ENCODE assay signal across 18 mouse cellular contexts in genomic region chr7:45162996-45163615, GRCm38 (mm10). TPM values are rescaled to one million over a fixed set of nuclear protein-coding genes. Genes with fewer than 3 reads are reported as not detected.
DNase-seq lines count a peak whose midpoint lies in the region; ATAC-seq and TF ChIP-seq lines count a peak whose summit lies in the region.
"Had no signal": no experiment of that assay in that cellular context is flagged by ENCODE, and none has a peak within 500 bp of the region (broad histone marks: within the 10 kb centered on the region; RNA-seq: fewer than 3 reads in every experiment).

No protein-coding gene starts in this region.

- intact Hi-C loops in heart, adult 2 months (cut with DNase I), result loop anchor here (1.0 to 5.0 kb wide), 2 partner anchors 35 to 134 kb away; no protein-coding TSS in a partner anchor

- TF ChIP-seq EP300 in heart, adult 2 months (IDR thresholded peaks at IDR 0.05; ENCODE audit: insufficient read depth, low read depth, low read length), result no peak

- H3K4me3 ChIP-seq in heart, embryonic 12.5 days, result no peak overlapping the region
- H3K4me3 ChIP-seq in heart, adult 2 months, result no peak overlapping the region
- H3K4me3 ChIP-seq in liver, embryonic 11.5 days (ENCODE audit: low read depth, low read length), result no peak overlapping the region
- H3K4me3 ChIP-seq in embryonic facial prominence, embryonic 12.5 days, result peak overlapping the region; percentile 36; the same call in 1 of the 2 replicates
- H3K4me3 ChIP-seq in intestine, embryonic 16.5 days (ENCODE audit: low read length), result no peak overlapping the region; the same call in 1 of the 2 replicates
- H3K4me3 ChIP-seq: myocyte had no signal

- no peak for DNase-seq in heart, adult 2 months
- no peak for DNase-seq in liver, embryonic 11.5 days (ENCODE audit: low spot score)
- DNase-seq in liver, result no peak
- DNase-seq in adrenal gland, postnatal 14 days, result no peak
- no peak for DNase-seq in ovary, adult 18-20 months (ENCODE audit: low spot score)
- DNase-seq: gastrocnemius, postnatal 25 days had no signal

- H3K27me3 ChIP-seq in heart, embryonic 12.5 days (replicated peaks), result peaks cover 57% of the 10 kb centered on the region
- peaks cover 3% of the 10 kb centered on the region; the same call in 1 of the 2 replicates for H3K27me3 ChIP-seq in heart, adult 2 months (ENCODE audit: control insufficient read depth, insufficient read depth, low read length)
- peaks cover 58% of the 10 kb centered on the region for H3K27me3 ChIP-seq in liver, embryonic 11.5 days (replicated peaks; ENCODE audit: control insufficient read depth, insufficient read depth, low read length)
- H3K27me3 ChIP-seq in embryonic facial prominence, embryonic 12.5 days, result peaks cover 57% of the 10 kb centered on the region
- H3K27me3 ChIP-seq in intestine, embryonic 16.5 days (replicated peaks; ENCODE audit: control insufficient read depth, insufficient read depth, low read length), result peaks cover 50% of the 10 kb centered on the region

- no peak for ATAC-seq in heart, embryonic 12.5 days (ENCODE audit: insufficient number of reproducible peaks, low FRiP score)
- ATAC-seq in liver, embryonic 11.5 days (replicated peaks; ENCODE audit: low FRiP score), result no peak
- no peak for ATAC-seq in embryonic facial prominence, embryonic 12.5 days (ENCODE audit: insufficient number of reproducible peaks, insufficient read depth, low FRiP score, low TSS enrichment)
- no peak for ATAC-seq in intestine, embryonic 16.5 days

- no peaks in the 10 kb centered on the region for H3K9me3 ChIP-seq in heart, embryonic 12.5 days (replicated peaks)
- H3K9me3 ChIP-seq in liver, embryonic 11.5 days (ENCODE audit: control insufficient read depth, low read length), result no peaks in the 10 kb centered on the region
- no peaks in the 10 kb centered on the region for H3K9me3 ChIP-seq in embryonic facial prominence, embryonic 12.5 days
- no peaks in the 10 kb centered on the region for H3K9me3 ChIP-seq in intestine, embryonic 16.5 days (ENCODE audit: control insufficient read depth, low read length)
- H3K9me3 ChIP-seq: heart, embryonic 15.5 days; lung, embryonic 15.5 days had no signal

- TF ChIP-seq CTCF in heart, adult 2 months (IDR thresholded peaks at IDR 0.05), result no peak

- no peaks in the 10 kb centered on the region for H3K79me2 ChIP-seq in heart, adult 2 months (replicated peaks; ENCODE audit: control insufficient read depth, insufficient read depth, low read length)

- WGBS in heart, embryonic 12.5 days, result 66% methylated on average over 9 of the region's 9 CpGs
- WGBS in heart, adult 2 months, result 79% methylated on average over 9 of the region's 9 CpGs
- 66% methylated on average over 9 of the region's 9 CpGs for WGBS in liver, embryonic 11.5 days
- WGBS in embryonic facial prominence, embryonic 12.5 days, result 74% methylated on average over 9 of the region's 9 CpGs
- WGBS in intestine, embryonic 16.5 days, result 71% methylated on average over 9 of the region's 9 CpGs

- no peak overlapping the region for H3K9ac ChIP-seq in heart, embryonic 12.5 days
- H3K9ac ChIP-seq in heart, adult 2 months (ENCODE audit: low read depth, low read length), result no peak overlapping the region
- H3K9ac ChIP-seq in liver, embryonic 11.5 days (ENCODE audit: low read depth, low read length), result no peak overlapping the region
- H3K9ac ChIP-seq in embryonic facial prominence, embryonic 12.5 days, result no peak overlapping the region
- H3K9ac ChIP-seq in intestine, embryonic 16.5 days (ENCODE audit: low read depth, low read length), result no peak overlapping the region

- H3K4me1 ChIP-seq in heart, embryonic 12.5 days (replicated peaks), result peaks cover 25% of the 10 kb centered on the region
- H3K4me1 ChIP-seq in heart, adult 2 months (ENCODE audit: control insufficient read depth, insufficient read depth, low read length), result peaks cover 2% of the 10 kb centered on the region
- peaks cover 9% of the 10 kb centered on the region for H3K4me1 ChIP-seq in liver, embryonic 11.5 days (replicated peaks; ENCODE audit: control insufficient read depth, insufficient read depth, low read length)
- H3K4me1 ChIP-seq in embryonic facial prominence, embryonic 12.5 days, result peaks cover 4% of the 10 kb centered on the region; the same call in 1 of the 2 replicates
- peaks cover 7% of the 10 kb centered on the region for H3K4me1 ChIP-seq in intestine, embryonic 16.5 days (ENCODE audit: control insufficient read depth, insufficient read depth, low read length)

- 0 out of 2 replicates have a peak overlapping the region, but pooled peaks have one; percentile 79 for H3K4me2 ChIP-seq in heart, embryonic 12.5 days
- peak overlapping the region; percentile 83 for H3K4me2 ChIP-seq in liver, embryonic 11.5 days
- H3K4me2 ChIP-seq in embryonic facial prominence, embryonic 12.5 days (replicated peaks), result no peak overlapping the region
- H3K4me2 ChIP-seq in intestine, embryonic 16.5 days (ENCODE audit: low read depth, low read length), result 0 out of 2 replicates have a peak overlapping the region, but pooled peaks have one; percentile 84

- peaks cover 29% of the 10 kb centered on the region for H3K36me3 ChIP-seq in heart, embryonic 12.5 days
- H3K36me3 ChIP-seq in heart, adult 2 months (ENCODE audit: control insufficient read depth, insufficient read depth, low read length), result no peaks in the 10 kb centered on the region
- peaks cover 2% of the 10 kb centered on the region; the same call in 1 of the 2 replicates for H3K36me3 ChIP-seq in liver, embryonic 11.5 days (ENCODE audit: control insufficient read depth, insufficient read depth, low read length)
- H3K36me3 ChIP-seq in embryonic facial prominence, embryonic 12.5 days, result peaks cover 31% of the 10 kb centered on the region
- 0 out of 2 replicates have a peak, but pooled peaks cover 3% of the 10 kb centered on the region for H3K36me3 ChIP-seq in intestine, embryonic 16.5 days (ENCODE audit: control insufficient read depth, insufficient read depth, low read length)

- no peak overlapping the region for H3K27ac ChIP-seq in heart, embryonic 12.5 days (ENCODE audit: poor library complexity, severe bottlenecking)
- H3K27ac ChIP-seq in heart, adult 2 months, result no peak overlapping the region
- no peak overlapping the region for H3K27ac ChIP-seq in liver, embryonic 11.5 days (ENCODE audit: low read depth, low read length)
- H3K27ac ChIP-seq in embryonic facial prominence, embryonic 12.5 days, result no peak overlapping the region
- no peak overlapping the region for H3K27ac ChIP-seq in intestine, embryonic 16.5 days (ENCODE audit: low read length)
- H3K27ac ChIP-seq: heart, embryonic 15.5 days; lung, embryonic 15.5 days had no signal

- no peak for TF ChIP-seq POLR2A in heart, adult 2 months (IDR thresholded peaks at IDR 0.05; ENCODE audit: insufficient read depth, low read depth, low read length)

RNA-seq across cellular contexts. Expression of gene Slc17a7, which starts 0.6 kb away (rescaled TPM):
- 2.6 and 3.8 TPM in 2 replicates for polyA plus RNA-seq in heart, embryonic 12.5 days (2016; fragmentation: Nextera tagmentation; extraction: Ambion mirVana)
- 10 to 100 TPM; 18.3 to 24.3 TPM for total RNA-seq in heart, adult 2 months (2021)
- 29.1 and 36.8 TPM in 2 replicates for polyA plus RNA-seq in heart, adult 2 months (2012; rRNA removed)
- 0.57 and 0.74 TPM in 2 replicates for polyA plus RNA-seq in liver, embryonic 11.5 days (2014; fragmentation: Nextera tagmentation; extraction: Ambion mirVana)
- 0.73 and 0.79 TPM in 2 replicates for polyA plus RNA-seq in embryonic facial prominence, embryonic 12.5 days (2016; fragmentation: Nextera tagmentation; extraction: Ambion mirVana)
- polyA plus RNA-seq in intestine, embryonic 16.5 days (2015; fragmentation: Nextera tagmentation; extraction: Ambion mirVana), result 0.13 TPM in 1 of 2 replicates, not detected in the other
- total RNA-seq in adrenal gland, postnatal 14 days (2021), result 0.22 and 0.79 TPM in 2 replicates
- total RNA-seq: megakaryocyte progenitor cell, adult 5-6 weeks had no signal

RNA-seq across cellular contexts. Expression of gene Aldh16a1, which starts 8.7 kb away (rescaled TPM):
- 34.9 and 39.6 TPM in 2 replicates for polyA plus RNA-seq in heart, embryonic 12.5 days (2016; fragmentation: Nextera tagmentation; extraction: Ambion mirVana)
- 10 to 100 TPM; 19.7 to 25.1 TPM for total RNA-seq in heart, adult 2 months (2021)
- 23.5 and 23.9 TPM in 2 replicates for polyA plus RNA-seq in heart, adult 2 months (2012; rRNA removed)
- polyA plus RNA-seq in liver, embryonic 11.5 days (2014; fragmentation: Nextera tagmentation; extraction: Ambion mirVana), result 56.0 and 60.6 TPM in 2 replicates
- polyA plus RNA-seq in embryonic facial prominence, embryonic 12.5 days (2016; fragmentation: Nextera tagmentation; extraction: Ambion mirVana), result 43.8 and 45.2 TPM in 2 replicates
- 106 and 110 TPM in 2 replicates for polyA plus RNA-seq in intestine, embryonic 16.5 days (2015; fragmentation: Nextera tagmentation; extraction: Ambion mirVana)
- total RNA-seq in adrenal gland, postnatal 14 days (2021), result 59.8 and 59.9 TPM in 2 replicates

RNA-seq across cellular contexts. Expression of gene Pih1d1, which starts 9.0 kb away (rescaled TPM):
- 81.3 and 86.2 TPM in 2 replicates for polyA plus RNA-seq in heart, embryonic 12.5 days (2016; fragmentation: Nextera tagmentation; extraction: Ambion mirVana)
- 10 to 100 TPM; 33.8 to 36.7 TPM for total RNA-seq in heart, adult 2 months (2021)
- 48.1 and 51.2 TPM in 2 replicates for polyA plus RNA-seq in heart, adult 2 months (2012; rRNA removed)
- polyA plus RNA-seq in liver, embryonic 11.5 days (2014; fragmentation: Nextera tagmentation; extraction: Ambion mirVana), result 86.2 and 87.7 TPM in 2 replicates
- polyA plus RNA-seq in embryonic facial prominence, embryonic 12.5 days (2016; fragmentation: Nextera tagmentation; extraction: Ambion mirVana), result 90.4 and 93.0 TPM in 2 replicates
- 90.9 and 96.5 TPM in 2 replicates for polyA plus RNA-seq in intestine, embryonic 16.5 days (2015; fragmentation: Nextera tagmentation; extraction: Ambion mirVana)
- 55.6 and 58.5 TPM in 2 replicates for total RNA-seq in adrenal gland, postnatal 14 days (2021)

RNA-seq across cellular contexts. Expression of gene Gfy, which starts 16.3 kb away (rescaled TPM):
- polyA plus RNA-seq in heart, embryonic 12.5 days (2016; fragmentation: Nextera tagmentation; extraction: Ambion mirVana), result not detected in 2 replicates
- total RNA-seq in heart, adult 2 months (2021), result not detected
- not detected in 2 replicates for polyA plus RNA-seq in heart, adult 2 months (2012; rRNA removed)
- polyA plus RNA-seq in liver, embryonic 11.5 days (2014; fragmentation: Nextera tagmentation; extraction: Ambion mirVana), result not detected in 2 replicates
- polyA plus RNA-seq in embryonic facial prominence, embryonic 12.5 days (2016; fragmentation: Nextera tagmentation; extraction: Ambion mirVana), result 0.39 and 0.56 TPM in 2 replicates
- polyA plus RNA-seq in intestine, embryonic 16.5 days (2015; fragmentation: Nextera tagmentation; extraction: Ambion mirVana), result not detected in 2 replicates
- total RNA-seq in adrenal gland, postnatal 14 days (2021), result not detected in 2 replicates
- total RNA-seq: adrenal gland, postnatal 4 days; gastrocnemius, postnatal 25 days; hindbrain, postnatal 0 days; megakaryocyte progenitor cell, adult 5-6 weeks had no signal
- polyA plus RNA-seq: heart, embryonic 15.5 days; hindbrain, postnatal 0 days; limb, embryonic 11.5 days; lung, embryonic 15.5 days; stomach, embryonic 16.5 days had no signal

RNA-seq across cellular contexts. Expression of gene Pth2, which starts 17.7 kb away (rescaled TPM):
- polyA plus RNA-seq in heart, embryonic 12.5 days (2016; fragmentation: Nextera tagmentation; extraction: Ambion mirVana), result 0.40 TPM in 1 of 2 replicates, not detected in the other
- total RNA-seq in heart, adult 2 months (2021), result not detected
- polyA plus RNA-seq in heart, adult 2 months (2012; rRNA removed), result not detected in 2 replicates
- not detected in 2 replicates for polyA plus RNA-seq in liver, embryonic 11.5 days (2014; fragmentation: Nextera tagmentation; extraction: Ambion mirVana)
- not detected in 2 replicates for polyA plus RNA-seq in embryonic facial prominence, embryonic 12.5 days (2016; fragmentation: Nextera tagmentation; extraction: Ambion mirVana)
- polyA plus RNA-seq in intestine, embryonic 16.5 days (2015; fragmentation: Nextera tagmentation; extraction: Ambion mirVana), result not detected in 2 replicates
- not detected in 2 replicates for total RNA-seq in adrenal gland, postnatal 14 days (2021)
- total RNA-seq: adrenal gland, postnatal 4 days; gastrocnemius, postnatal 25 days; hindbrain, postnatal 0 days; layer of hippocampus, postnatal 25 days; megakaryocyte progenitor cell, adult 5-6 weeks had no signal
- polyA plus RNA-seq: heart, embryonic 15.5 days; limb, embryonic 11.5 days; lung, embryonic 15.5 days; myocyte; stomach, embryonic 16.5 days had no signal
